ENCODE assay signal across 14 mouse cellular contexts in the genomic region with DNA sequence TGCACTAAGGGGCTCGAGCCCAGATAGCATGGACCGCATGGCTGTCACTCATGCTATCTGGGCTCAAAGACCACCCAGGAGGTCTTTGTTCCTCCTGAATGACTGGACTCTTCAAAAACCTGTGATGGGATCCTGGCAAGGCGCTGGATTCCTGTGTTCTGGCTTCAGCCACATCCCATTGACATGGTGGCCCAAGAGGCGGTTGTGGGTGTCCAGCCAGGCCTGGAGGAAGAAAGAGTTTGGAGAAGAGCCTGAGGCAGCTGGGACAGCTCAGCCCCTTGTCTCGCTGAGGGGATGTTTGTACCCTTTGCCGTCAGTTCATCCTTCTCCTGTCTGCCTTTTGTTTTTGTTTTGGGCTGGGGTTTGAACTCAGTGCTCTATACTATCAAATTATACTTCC. TPM values are rescaled to one million over a fixed set of nuclear protein-coding genes. Genes with fewer than 3 reads are reported as not detected.
DNase-seq lines count a peak whose midpoint lies in the region; ATAC-seq and TF ChIP-seq lines count a peak whose summit lies in the region.
"Had no signal": no experiment of that assay in that cellular context is flagged by ENCODE, and none has a peak within 500 bp of the region (broad histone marks: within the 10 kb centered on the region; RNA-seq: fewer than 3 reads in every experiment).

No protein-coding gene starts in this region.

- H3K27me3 ChIP-seq in forebrain, embryonic 10.5 days (ENCODE audit: poor library complexity, severe bottlenecking) = no peaks in the 10 kb centered on the region
- H3K27me3 ChIP-seq in forebrain, embryonic 14.5 days (replicated peaks; ENCODE audit: control insufficient read depth, insufficient read depth, low read length) = no peaks in the 10 kb centered on the region
- H3K27me3 ChIP-seq in liver, adult 2 months (ENCODE audit: control insufficient read depth, insufficient read depth, low read length) = no peaks in the 10 kb centered on the region
- H3K27me3 ChIP-seq in liver, postnatal 0 days (ENCODE audit: insufficient read depth, low read length) = no peaks in the 10 kb centered on the region
- no peaks in the 10 kb centered on the region for H3K27me3 ChIP-seq in small intestine, adult 2 months (ENCODE audit: control insufficient read depth, insufficient read depth, low read length)
- H3K27me3 ChIP-seq: hindbrain, embryonic 15.5 days; neural tube, embryonic 12.5 days had no signal

- no peaks in the 10 kb centered on the region for H3K79me2 ChIP-seq in liver, adult 2 months (ENCODE audit: control insufficient read depth, insufficient read depth, low read length)

- peak overlapping the region; percentile 63 for H3K27ac ChIP-seq in forebrain, embryonic 10.5 days
- no peak overlapping the region for H3K27ac ChIP-seq in forebrain, embryonic 14.5 days (ENCODE audit: low read depth, low read length)
- peak overlapping the region; percentile 92 for H3K27ac ChIP-seq in liver, adult 2 months (replicated peaks; ENCODE audit: insufficient read depth, low read depth, low read length)
- H3K27ac ChIP-seq in liver, postnatal 0 days (ENCODE audit: low read depth) = no peak overlapping the region
- peak overlapping the region; percentile 32 for H3K27ac ChIP-seq in small intestine, adult 2 months (ENCODE audit: insufficient read depth, low read depth, low read length)
- H3K27ac ChIP-seq: hindbrain, embryonic 15.5 days; neural tube, embryonic 12.5 days had no signal

- H3K4me1 ChIP-seq in forebrain, embryonic 10.5 days = peaks cover 35% of the 10 kb centered on the region
- H3K4me1 ChIP-seq in forebrain, embryonic 14.5 days (ENCODE audit: control insufficient read depth, insufficient read depth, low read length) = peaks cover 8% of the 10 kb centered on the region
- peaks cover 16% of the 10 kb centered on the region for H3K4me1 ChIP-seq in liver, adult 2 months (ENCODE audit: control insufficient read depth, insufficient read depth, low read length)
- peaks cover 20% of the 10 kb centered on the region for H3K4me1 ChIP-seq in liver, postnatal 0 days (ENCODE audit: insufficient read depth)
- peaks cover 3% of the 10 kb centered on the region; the same call in 1 of the 2 replicates for H3K4me1 ChIP-seq in small intestine, adult 2 months (ENCODE audit: control insufficient read depth, insufficient read depth, insufficient read length, low read length)

- TF ChIP-seq CTCF in liver, adult 2 months (IDR thresholded peaks at IDR 0.05; ENCODE audit: low read depth, low read length) = no peak
- no peak for TF ChIP-seq CTCF in liver, postnatal 0 days (IDR thresholded peaks at IDR 0.05; ENCODE audit: low read depth)
- no peak for TF ChIP-seq CTCF in small intestine, adult 2 months (IDR thresholded peaks at IDR 0.05; ENCODE audit: extremely low read depth, insufficient read length, insufficient replicate concordance, low read depth, low read length)

- H3K4me2 ChIP-seq in forebrain, embryonic 14.5 days (ENCODE audit: low read length) = no peak overlapping the region
- H3K4me2 ChIP-seq in liver, postnatal 0 days (ENCODE audit: low read depth, low read length) = no peak overlapping the region
- H3K4me2 ChIP-seq: hindbrain, embryonic 15.5 days; neural tube, embryonic 12.5 days had no signal

- ATAC-seq in forebrain, embryonic 14.5 days = no peak
- ATAC-seq in liver, postnatal 0 days = no peak
- ATAC-seq: forebrain, postnatal 0 days had no signal

- H3K36me3 ChIP-seq in forebrain, embryonic 10.5 days (replicated peaks) = peaks cover 37% of the 10 kb centered on the region
- 0 out of 2 replicates have a peak, but pooled peaks cover 12% of the 10 kb centered on the region for H3K36me3 ChIP-seq in forebrain, embryonic 14.5 days (ENCODE audit: control insufficient read depth, insufficient read depth, low read length)
- H3K36me3 ChIP-seq in liver, adult 2 months (ENCODE audit: control insufficient read depth, insufficient read depth, low read length) = peaks cover 8% of the 10 kb centered on the region; the same call in 1 of the 2 replicates
- peaks cover 20% of the 10 kb centered on the region for H3K36me3 ChIP-seq in liver, postnatal 0 days (replicated peaks; ENCODE audit: insufficient read depth, low read length)
- H3K36me3 ChIP-seq in small intestine, adult 2 months (ENCODE audit: control insufficient read depth, insufficient read depth, low read length) = peaks cover 35% of the 10 kb centered on the region

- no peaks in the 10 kb centered on the region for H3K9me3 ChIP-seq in forebrain, embryonic 10.5 days
- H3K9me3 ChIP-seq in forebrain, embryonic 14.5 days (replicated peaks; ENCODE audit: control insufficient read depth, low read length) = no peaks in the 10 kb centered on the region
- no peaks in the 10 kb centered on the region for H3K9me3 ChIP-seq in liver, postnatal 0 days (ENCODE audit: low read length)
- H3K9me3 ChIP-seq: hindbrain, embryonic 15.5 days; megakaryocyte, embryonic 14.5 days; neural tube, embryonic 12.5 days had no signal

- no peak for DNase-seq in forebrain, embryonic 10.5 days (ENCODE audit: extremely low spot score, low spot score)
- DNase-seq in forebrain, embryonic 14.5 days (ENCODE audit: low spot score) = no peak
- no peak for DNase-seq in liver, adult 2 months (ENCODE audit: extremely low read depth, low read depth, low spot score)
- DNase-seq in liver, postnatal 0 days = no peak
- DNase-seq in kidney, postnatal 10 days = peak; percentile 79
- no peak for DNase-seq in layer of hippocampus, adult 11-12 months (ENCODE audit: low spot score)
- DNase-seq in layer of hippocampus, adult 18-20 months (ENCODE audit: low spot score in 2 of 2) = no peak
- DNase-seq: forebrain, postnatal 0 days; right cerebral cortex, postnatal 25 days; thymus, postnatal 4 days had no signal

- no peak overlapping the region for H3K9ac ChIP-seq in forebrain, embryonic 14.5 days (ENCODE audit: low read length)
- no peak overlapping the region for H3K9ac ChIP-seq in liver, adult 2 months (ENCODE audit: low read depth, low read length)
- no peak overlapping the region for H3K9ac ChIP-seq in liver, postnatal 0 days (replicated peaks)
- H3K9ac ChIP-seq: forebrain, postnatal 0 days; hindbrain, embryonic 15.5 days; neural tube, embryonic 12.5 days had no signal

- TF ChIP-seq EP300 in liver, postnatal 0 days (IDR thresholded peaks at IDR 0.05; ENCODE audit: low read depth) = no peak

- WGBS in forebrain, embryonic 10.5 days = 46% methylated on average over 6 of the region's 6 CpGs
- WGBS in forebrain, embryonic 14.5 days = 27% methylated on average over 6 of the region's 6 CpGs
- 92% methylated on average over 6 of the region's 6 CpGs for WGBS in liver, adult 2 months
- 82% methylated on average over 6 of the region's 6 CpGs for WGBS in liver, postnatal 0 days (ENCODE audit: insufficient replicate concordance)
- 81% methylated on average over 6 of the region's 6 CpGs for WGBS in small intestine, adult 2 months

- H3K4me3 ChIP-seq in forebrain, embryonic 10.5 days = no peak overlapping the region
- no peak overlapping the region for H3K4me3 ChIP-seq in forebrain, embryonic 14.5 days (ENCODE audit: low read depth, low read length)
- H3K4me3 ChIP-seq in liver, adult 2 months (ENCODE audit: insufficient read depth, low read depth, low read length) = no peak overlapping the region
- H3K4me3 ChIP-seq in liver, postnatal 0 days (ENCODE audit: low read depth, low read length) = no peak overlapping the region
- no peak overlapping the region for H3K4me3 ChIP-seq in small intestine, adult 2 months (ENCODE audit: low read depth, low read length)
- H3K4me3 ChIP-seq: hindbrain, embryonic 15.5 days; megakaryocyte, embryonic 14.5 days; neural tube, embryonic 12.5 days had no signal

- TF ChIP-seq POLR2A in liver, adult 2 months (IDR thresholded peaks at IDR 0.05; ENCODE audit: extremely low read depth, insufficient read depth, low read length) = no peak
- no peak for TF ChIP-seq POLR2A in small intestine, adult 2 months (IDR thresholded peaks at IDR 0.05; ENCODE audit: low read depth, low read length)

RNA-seq across cellular contexts. Expression of a gene that starts 4.6 kb away (rescaled TPM):
- 98.5 and 99.6 TPM in 2 replicates for polyA plus RNA-seq in forebrain, embryonic 10.5 days (2016; fragmentation: Nextera tagmentation; extraction: Ambion mirVana)
- 101 and 108 TPM in 2 replicates for polyA plus RNA-seq in forebrain, embryonic 14.5 days (2014; fragmentation: Nextera tagmentation; extraction: Ambion mirVana)
- total RNA-seq in liver, adult 2 months (2014; rRNA removed) = 48.0 and 59.1 TPM in 2 replicates
- polyA plus RNA-seq in liver, adult 2 months (2012; rRNA removed) = 62.1 and 66.4 TPM in 2 replicates
- polyA plus RNA-seq in liver, postnatal 0 days (2015; fragmentation: Nextera tagmentation; extraction: Ambion mirVana) = 37.6 and 37.8 TPM in 2 replicates
- polyA plus RNA-seq in small intestine, adult 2 months (2012; rRNA removed) = 25.3 and 48.5 TPM in 2 replicates
- 10 to 100 TPM; 43.2 to 44.5 TPM for total RNA-seq in layer of hippocampus, adult 18-20 months (2021)

RNA-seq across cellular contexts. Expression of a gene that starts 4.8 kb away (rescaled TPM):
- polyA plus RNA-seq in forebrain, embryonic 10.5 days (2016; fragmentation: Nextera tagmentation; extraction: Ambion mirVana) = 53.0 and 55.1 TPM in 2 replicates
- 24.4 and 26.8 TPM in 2 replicates for polyA plus RNA-seq in forebrain, embryonic 14.5 days (2014; fragmentation: Nextera tagmentation; extraction: Ambion mirVana)
- 33.3 and 47.6 TPM in 2 replicates for total RNA-seq in liver, adult 2 months (2014; rRNA removed)
- polyA plus RNA-seq in liver, adult 2 months (2012; rRNA removed) = 116 and 162 TPM in 2 replicates
- 26.8 and 29.6 TPM in 2 replicates for polyA plus RNA-seq in liver, postnatal 0 days (2015; fragmentation: Nextera tagmentation; extraction: Ambion mirVana)
- polyA plus RNA-seq in small intestine, adult 2 months (2012; rRNA removed) = 133 and 253 TPM in 2 replicates
- 10 to 100 TPM; 11.4 to 16.3 TPM for total RNA-seq in layer of hippocampus, adult 18-20 months (2021)

RNA-seq across cellular contexts. Expression of a gene that starts 13.3 kb away (rescaled TPM):
- 1.1 and 1.4 TPM in 2 replicates for polyA plus RNA-seq in forebrain, embryonic 10.5 days (2016; fragmentation: Nextera tagmentation; extraction: Ambion mirVana)
- 0.61 and 1.3 TPM in 2 replicates for polyA plus RNA-seq in forebrain, embryonic 14.5 days (2014; fragmentation: Nextera tagmentation; extraction: Ambion mirVana)
- total RNA-seq in liver, adult 2 months (2014; rRNA removed) = 3.2 and 5.4 TPM in 2 replicates
- 20.8 and 30.8 TPM in 2 replicates for polyA plus RNA-seq in liver, adult 2 months (2012; rRNA removed)
- 2.0 and 2.3 TPM in 2 replicates for polyA plus RNA-seq in liver, postnatal 0 days (2015; fragmentation: Nextera tagmentation; extraction: Ambion mirVana)
- polyA plus RNA-seq in small intestine, adult 2 months (2012; rRNA removed) = 22.1 and 45.8 TPM in 2 replicates
- total RNA-seq in layer of hippocampus, adult 18-20 months (2021) = 1 to 10 TPM; 6.9 to 9.5 TPM

RNA-seq across cellular contexts. Expression of a gene that starts 13.5 kb away (rescaled TPM):
- polyA plus RNA-seq in forebrain, embryonic 10.5 days (2016; fragmentation: Nextera tagmentation; extraction: Ambion mirVana) = 0.11 and 0.27 TPM in 2 replicates
- polyA plus RNA-seq in forebrain, embryonic 14.5 days (2014; fragmentation: Nextera tagmentation; extraction: Ambion mirVana) = 0.22 and 0.88 TPM in 2 replicates
- 0.13 TPM in 1 of 2 replicates, not detected in the other for total RNA-seq in liver, adult 2 months (2014; rRNA removed)
- 0.98 TPM in 1 of 2 replicates, not detected in the other for polyA plus RNA-seq in liver, adult 2 months (2012; rRNA removed)
- 0.27 and 0.70 TPM in 2 replicates for polyA plus RNA-seq in liver, postnatal 0 days (2015; fragmentation: Nextera tagmentation; extraction: Ambion mirVana)
- 1.5 TPM in 1 of 2 replicates, not detected in the other for polyA plus RNA-seq in small intestine, adult 2 months (2012; rRNA removed)
- not detected for total RNA-seq in layer of hippocampus, adult 18-20 months (2021)
- total RNA-seq: forebrain, postnatal 0 days had no signal
- polyA plus RNA-seq: forebrain, postnatal 0 days; hindbrain, embryonic 15.5 days; neural tube, embryonic 12.5 days had no signal

RNA-seq across cellular contexts. Expression of a gene that starts 14.2 kb away (rescaled TPM):
- 0.95 and 1.2 TPM in 2 replicates for polyA plus RNA-seq in forebrain, embryonic 10.5 days (2016; fragmentation: Nextera tagmentation; extraction: Ambion mirVana)
- polyA plus RNA-seq in forebrain, embryonic 14.5 days (2014; fragmentation: Nextera tagmentation; extraction: Ambion mirVana) = 14.6 and 15.9 TPM in 2 replicates
- 0.07 TPM in 1 of 2 replicates, not detected in the other for total RNA-seq in liver, adult 2 months (2014; rRNA removed)
- not detected in 2 replicates for polyA plus RNA-seq in liver, adult 2 months (2012; rRNA removed)
- not detected in 2 replicates for polyA plus RNA-seq in liver, postnatal 0 days (2015; fragmentation: Nextera tagmentation; extraction: Ambion mirVana)
- polyA plus RNA-seq in small intestine, adult 2 months (2012; rRNA removed) = 0.03 and 0.09 TPM in 2 replicates
- total RNA-seq in layer of hippocampus, adult 18-20 months (2021) = 1,000 to 10,000 TPM; 1,340 to 1,403 TPM

Comparison
In these comparisons a context has a peak if more than half of its experiments do, and no peak if none do; other contexts are left out.
1. H3K27ac ChIP-seq: peak in forebrain, embryonic 10.5 days (single experiment), liver, adult 2 months (single experiment) and small intestine, adult 2 months (single experiment); none in forebrain, embryonic 14.5 days (single experiment) and liver, postnatal 0 days (single experiment).